Mouse (Mus musculus): ENCODE measurements around the gene Wdr81.

DNA sequence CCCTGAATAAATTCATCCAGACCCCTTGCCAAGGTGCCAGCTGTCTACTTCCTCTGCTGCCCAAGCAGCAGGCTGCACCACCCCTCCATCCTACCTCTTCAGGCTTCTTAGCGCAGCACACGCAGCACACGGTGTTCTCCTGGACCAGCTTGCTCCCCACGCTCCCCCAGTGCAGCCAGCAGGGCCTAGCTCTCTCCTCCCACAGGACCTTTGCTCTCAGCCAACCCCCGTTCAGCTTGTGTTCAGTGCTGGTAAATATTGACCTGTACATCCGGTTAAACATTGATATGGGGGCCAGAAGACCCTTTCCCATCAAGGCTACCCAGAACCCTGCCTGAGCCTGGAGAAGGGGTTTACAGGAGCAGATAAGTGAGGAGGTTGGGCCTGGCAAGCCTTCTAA, 15.2 kb downstream of the Wdr81 start, which contains the start of gene Serpinf2:
- no peak for TF ChIP-seq POLR2A (IDR thresholded peaks at IDR 0.05; ENCODE audit: insufficient read length, low read depth)
- no peak for TF ChIP-seq MYOG (IDR thresholded peaks at IDR 0.05; ENCODE audit: control insufficient read depth in 1 of 3, insufficient read depth in 1 of 3, insufficient read length in 2 of 3, low read depth in 2 of 3)
- no peak for TF ChIP-seq E2F4 (IDR thresholded peaks at IDR 0.05; ENCODE audit: insufficient read depth)
- TF ChIP-seq MAX (IDR thresholded peaks at IDR 0.05; ENCODE audit: low read depth): no peak
- TF ChIP-seq USF1 (IDR thresholded peaks at IDR 0.05; ENCODE audit: low read depth): no peak
- no peak for TF ChIP-seq TCF12 (IDR thresholded peaks at IDR 0.05; ENCODE audit: insufficient read depth, poor library complexity, severe bottlenecking)
- TF ChIP-seq CEBPB (IDR thresholded peaks at IDR 0.05; ENCODE audit: insufficient read depth, poor library complexity, severe bottlenecking): no peak
- TF ChIP-seq POLR2AphosphoS2 (IDR thresholded peaks at IDR 0.05; ENCODE audit: insufficient read length, low read depth): no peak
- no peak for TF ChIP-seq MYOD1 (IDR thresholded peaks at IDR 0.05; ENCODE audit: control insufficient read depth in 1 of 3, insufficient read length in 2 of 3, low read depth in 2 of 3)
- TF ChIP-seq TCF3 (IDR thresholded peaks at IDR 0.05; ENCODE audit: insufficient read length, low read depth): no peak
- TF ChIP-seq SRF (IDR thresholded peaks at IDR 0.05; ENCODE audit: control insufficient read depth, insufficient read length, low read depth): no peak
- TF ChIP-seq REST (IDR thresholded peaks at IDR 0.05; ENCODE audit: insufficient read depth, insufficient read length): no peak
